Mouse (Mus musculus) neural tube, embryonic 10.5 days (tissue): ENCODE measurements around the gene Nat8f3.
"Not testable (repeated sequence)": the region's sequence is repeated elsewhere in the genome, so short reads cannot be mapped to it uniquely, and the experiment has no call there.

Experiments
- DNase-seq: peaks from one replicate; pipeline ENCODE4 v3.0.0-alpha.2; 2017; ENCODE audit warnings: low spot score; ENCODE audit errors: extremely low spot score

Nat8f3 gene

GRCm38 (mm10) chr6:85765532-85765931 lies at the start of gene Nat8f3:
TSS of gene Nat8f3 (minus strand) at chr6:85765754.
- DNase-seq = not testable (repeated sequence)

- no peak for DNase-seq
Observed at GRCm38 (mm10) chr6:85813339-85813738, 47.8 kb upstream of the Nat8f3 start.

- not testable (repeated sequence) for DNase-seq
Observed at GRCm38 (mm10) chr6:85810942-85811537, 45.5 kb upstream of the Nat8f3 start.

GRCm38 (mm10) chr6:85810514-85810913 lies 45.0 kb upstream of the Nat8f3 start:
- DNase-seq = not testable (repeated sequence)

- not testable (repeated sequence) for DNase-seq
Observed at GRCm38 (mm10) chr6:85809784-85810183, 44.2 kb upstream of the Nat8f3 start.

- not testable (repeated sequence) for DNase-seq
Observed at GRCm38 (mm10) chr6:85803180-85803579, 37.6 kb upstream of the Nat8f3 start.

- not testable (repeated sequence) for DNase-seq
Observed at GRCm38 (mm10) chr6:85763127-85764070, 2.2 kb downstream of the Nat8f3 start.

- not testable (repeated sequence) for DNase-seq
Observed at GRCm38 (mm10) chr6:85762678-85763077, 2.9 kb downstream of the Nat8f3 start.

- not testable (repeated sequence) for DNase-seq
Observed at GRCm38 (mm10) chr6:85755705-85756249, 9.8 kb downstream of the Nat8f3 start.

GRCm38 (mm10) chr6:85713105-85713504 lies 52.4 kb downstream of the Nat8f3 start, which contains the start of gene Nat8f7:
TSS of gene Nat8f7 (minus strand) at chr6:85713205.
- DNase-seq = not testable (repeated sequence)

GRCm38 (mm10) chr6:85709607-85710006 lies 55.9 kb downstream of the Nat8f3 start:
- not testable (repeated sequence) for DNase-seq

- not testable (repeated sequence) for DNase-seq
Observed at GRCm38 (mm10) chr6:85709206-85709605, 56.3 kb downstream of the Nat8f3 start.

- not testable (repeated sequence) for DNase-seq
Observed at GRCm38 (mm10) chr6:85701943-85702342, 63.6 kb downstream of the Nat8f3 start.
